Mouse (Mus musculus) CD8-positive naive resting alpha-beta T cell, adult 2 months (primary cell): ENCODE results near the gene 1700015F17Rik.

Experiments
- DNase-seq, 2 experiments: peaks; one replicate each; pipeline ENCODE4 v3.0.0; 2022; ENCODE audit warnings: low read depth in 2 of 2, low spot score in 2 of 2

1700015F17Rik gene

GRCm38 (mm10) chr5:5431746-5432438 lies 47.1 kb downstream of the 1700015F17Rik start:
- DNase-seq, result no peak

GRCm38 (mm10) chr5:5423723-5424171 lies 55.2 kb downstream of the 1700015F17Rik start:
- DNase-seq, result no peak

- DNase-seq, result no peak
These were observed 55.9 kb downstream of the 1700015F17Rik start for GRCm38 (mm10) chr5:5423081-5423480.

GRCm38 (mm10) chr5:5421439-5421838 lies 57.5 kb downstream of the 1700015F17Rik start:
- DNase-seq, result no peak

GRCm38 (mm10) chr5:5419992-5420455 lies 58.9 kb downstream of the 1700015F17Rik start, which contains the start of gene Cdk14:
Gene Cdk14, minus strand, starts transcription at chr5:5420312.
- no peak for DNase-seq

- no peak for DNase-seq
These were observed 59.7 kb downstream of the 1700015F17Rik start for GRCm38 (mm10) chr5:5419253-5419652.

- no peak for DNase-seq
These were observed 64.1 kb downstream of the 1700015F17Rik start for GRCm38 (mm10) chr5:5414835-5415234.

- no peak for DNase-seq
These were observed 67.1 kb downstream of the 1700015F17Rik start for GRCm38 (mm10) chr5:5411886-5412285.

GRCm38 (mm10) chr5:5401986-5402385 lies 77.0 kb downstream of the 1700015F17Rik start:
- no peak for DNase-seq

- no peak for DNase-seq
These were observed 86.2 kb downstream of the 1700015F17Rik start for GRCm38 (mm10) chr5:5392786-5393185.
